Mouse (Mus musculus): Measurements from ENCODE around the gene Efna4. TPM values are rescaled to one million over a fixed set of nuclear protein-coding genes. Genes with fewer than 3 reads are reported as not detected.
A peak's percentile ranks its signal among the peaks of the same experiment; 100 is the strongest.

Gene Efna4
- polyA plus RNA-seq, 1 experiment from 2014 or later: 11.7 TPM

- Histone ChIP-seq H3K27me3 (ENCODE audit: control insufficient read depth, insufficient read depth, low read length) (no peaks in the 10 kb centered on the region), H3K4me3 (ENCODE audit: low read depth, low read length) (no peak overlapping the region), H3K4me1 (replicated peaks; ENCODE audit: control insufficient read depth, insufficient read depth) (peaks cover 2% of the 10 kb centered on the region; the same call in 1 of the 2 replicates), H3K9me3 (ENCODE audit: control insufficient read depth, low read length) (no peaks in the 10 kb centered on the region), H3K36me3 (ENCODE audit: control insufficient read depth, insufficient read depth, low read length) (no peaks in the 10 kb centered on the region), H3K27ac (replicated peaks) (0 out of 2 replicates have a peak overlapping the region, but pooled peaks have one; percentile 13), H3K4me2 (replicated peaks; ENCODE audit: low read depth) (no peak overlapping the region; the same call in 1 of the 2 replicates), H3K9ac (ENCODE audit: low read length) (no peak overlapping the region; the same call in 1 of the 2 replicates)
- 39% methylated on average over 2 of the region's 2 CpGs for WGBS
- no peak for TF ChIP-seq CTCF (IDR thresholded peaks at IDR 0.05; ENCODE audit: low read depth)
- no peak for TF ChIP-seq EP300 (optimal IDR thresholded peaks at IDR 0.05)
- DNase-seq (ENCODE audit: low spot score): no peak
- 0 out of 2 replicates have a peak, but pooled peaks have one; percentile 3 for ATAC-seq (ENCODE audit: low FRiP score, low TSS enrichment)
Measured at GRCm38 (mm10) chr3:89314791-89315190, 23.0 kb downstream of the Efna4 start.

GRCm38 (mm10) chr3:89314340-89314739, 23.5 kb downstream of the Efna4 start:
- WGBS: 31% methylated on average over 5 of the region's 5 CpGs
- Histone ChIP-seq H3K4me2 (replicated peaks; ENCODE audit: low read depth) (no peak overlapping the region), H3K27me3 (ENCODE audit: control insufficient read depth, insufficient read depth, low read length) (no peaks in the 10 kb centered on the region), H3K27ac (replicated peaks) (0 out of 2 replicates have a peak overlapping the region, but pooled peaks have one; percentile 13), H3K9me3 (ENCODE audit: control insufficient read depth, low read length) (no peaks in the 10 kb centered on the region), H3K36me3 (ENCODE audit: control insufficient read depth, insufficient read depth, low read length) (no peaks in the 10 kb centered on the region), H3K9ac (ENCODE audit: low read length) (no peak overlapping the region; the same call in 1 of the 2 replicates), H3K4me1 (replicated peaks; ENCODE audit: control insufficient read depth, insufficient read depth) (peaks cover 2% of the 10 kb centered on the region; the same call in 1 of the 2 replicates), H3K4me3 (ENCODE audit: low read depth, low read length) (no peak overlapping the region)
- ATAC-seq (ENCODE audit: low FRiP score, low TSS enrichment): no peak
- TF ChIP-seq CTCF (IDR thresholded peaks at IDR 0.05; ENCODE audit: low read depth): no peak
- no peak for TF ChIP-seq EP300 (optimal IDR thresholded peaks at IDR 0.05)
- DNase-seq (ENCODE audit: low spot score): no peak

- Histone ChIP-seq H3K4me3 (ENCODE audit: low read depth, low read length) (no peak overlapping the region), H3K27ac (replicated peaks) (no peak overlapping the region), H3K4me1 (replicated peaks; ENCODE audit: control insufficient read depth, insufficient read depth) (no peaks in the 10 kb centered on the region), H3K36me3 (ENCODE audit: control insufficient read depth, insufficient read depth, low read length) (no peaks in the 10 kb centered on the region), H3K9ac (ENCODE audit: low read length) (0 out of 2 replicates have a peak overlapping the region, but pooled peaks have one; percentile 35), H3K27me3 (ENCODE audit: control insufficient read depth, insufficient read depth, low read length) (no peaks in the 10 kb centered on the region), H3K4me2 (replicated peaks; ENCODE audit: low read depth) (no peak overlapping the region), H3K9me3 (ENCODE audit: control insufficient read depth, low read length) (no peaks in the 10 kb centered on the region)
- no peak for TF ChIP-seq EP300 (optimal IDR thresholded peaks at IDR 0.05)
- TF ChIP-seq CTCF (IDR thresholded peaks at IDR 0.05; ENCODE audit: low read depth): peak; percentile 93
- peak; percentile 78 for ATAC-seq (ENCODE audit: low FRiP score, low TSS enrichment)
- DNase-seq (ENCODE audit: low spot score): peak; percentile 79
- WGBS: 4% methylated on average over 9 of the region's 9 CpGs
Measured at GRCm38 (mm10) chr3:89308089-89308488, 29.7 kb downstream of the Efna4 start.

GRCm38 (mm10) chr3:89305551-89306325, 32.1 kb downstream of the Efna4 start:
- Histone ChIP-seq H3K4me3 (ENCODE audit: low read depth, low read length) (no peak overlapping the region), H3K4me1 (replicated peaks; ENCODE audit: control insufficient read depth, insufficient read depth) (no peaks in the 10 kb centered on the region), H3K27me3 (ENCODE audit: control insufficient read depth, insufficient read depth, low read length) (no peaks in the 10 kb centered on the region), H3K36me3 (ENCODE audit: control insufficient read depth, insufficient read depth, low read length) (no peaks in the 10 kb centered on the region), H3K9ac (ENCODE audit: low read length) (no peak overlapping the region), H3K4me2 (replicated peaks; ENCODE audit: low read depth) (no peak overlapping the region), H3K9me3 (ENCODE audit: control insufficient read depth, low read length) (no peaks in the 10 kb centered on the region), H3K27ac (replicated peaks) (no peak overlapping the region)
- TF ChIP-seq EP300 (optimal IDR thresholded peaks at IDR 0.05) (no peak), CTCF (IDR thresholded peaks at IDR 0.05; ENCODE audit: low read depth) (no peak)
- DNase-seq (ENCODE audit: low spot score) (no peak), ATAC-seq (ENCODE audit: low FRiP score, low TSS enrichment) (peak; percentile 45; the same call in 1 of the 2 replicates)
- 59% methylated on average over 8 of the region's 8 CpGs for WGBS

- no peak for ATAC-seq (ENCODE audit: low FRiP score, low TSS enrichment)
- H3K27ac ChIP-seq (replicated peaks): no peak overlapping the region
- H3K4me2 ChIP-seq (replicated peaks; ENCODE audit: low read depth): no peak overlapping the region
- no peak for TF ChIP-seq EP300 (optimal IDR thresholded peaks at IDR 0.05)
- TF ChIP-seq CTCF (IDR thresholded peaks at IDR 0.05; ENCODE audit: low read depth): no peak
- H3K9me3 ChIP-seq (ENCODE audit: control insufficient read depth, low read length): no peaks in the 10 kb centered on the region
- H3K36me3 ChIP-seq (ENCODE audit: control insufficient read depth, insufficient read depth, low read length): no peaks in the 10 kb centered on the region
- no peaks in the 10 kb centered on the region for H3K4me1 ChIP-seq (replicated peaks; ENCODE audit: control insufficient read depth, insufficient read depth)
- no peak overlapping the region for H3K9ac ChIP-seq (ENCODE audit: low read length)
- H3K4me3 ChIP-seq (ENCODE audit: low read depth, low read length): no peak overlapping the region
- WGBS: 61% methylated on average over 4 of the region's 4 CpGs
- H3K27me3 ChIP-seq (ENCODE audit: control insufficient read depth, insufficient read depth, low read length): no peaks in the 10 kb centered on the region
- no peak for DNase-seq (ENCODE audit: low spot score)
Measured at GRCm38 (mm10) chr3:89305105-89305504, 32.7 kb downstream of the Efna4 start.

- H3K4me2 ChIP-seq (replicated peaks; ENCODE audit: low read depth): no peak overlapping the region
- no peak overlapping the region for H3K27ac ChIP-seq (replicated peaks)
- H3K36me3 ChIP-seq (ENCODE audit: control insufficient read depth, insufficient read depth, low read length): no peaks in the 10 kb centered on the region
- no peak overlapping the region for H3K9ac ChIP-seq (ENCODE audit: low read length)
- ATAC-seq (ENCODE audit: low FRiP score, low TSS enrichment) (no peak), DNase-seq (ENCODE audit: low spot score) (no peak)
- H3K9me3 ChIP-seq (ENCODE audit: control insufficient read depth, low read length): no peaks in the 10 kb centered on the region
- no peak overlapping the region for H3K4me3 ChIP-seq (ENCODE audit: low read depth, low read length)
- H3K27me3 ChIP-seq (ENCODE audit: control insufficient read depth, insufficient read depth, low read length): no peaks in the 10 kb centered on the region
- TF ChIP-seq EP300 (optimal IDR thresholded peaks at IDR 0.05): no peak
- no peak for TF ChIP-seq CTCF (IDR thresholded peaks at IDR 0.05; ENCODE audit: low read depth)
- H3K4me1 ChIP-seq (replicated peaks; ENCODE audit: control insufficient read depth, insufficient read depth): no peaks in the 10 kb centered on the region
- 42% methylated on average over 6 of the region's 6 CpGs for WGBS
Measured at GRCm38 (mm10) chr3:89304440-89304839, 33.4 kb downstream of the Efna4 start.

Measured in stomach, postnatal 0 days (tissue).